Mouse (Mus musculus) heart, postnatal 0 days (tissue): ENCODE data around the gene Mettl22. TPM values are rescaled to one million over a fixed set of nuclear protein-coding genes. Genes with fewer than 3 reads are reported as not detected.

Source experiments
- ATAC-seq: fragments of 200-750 bp; cut with Nextera tagmentation; 2 replicates; pipeline ENCODE4 v1.8.0; 2017; ENCODE audit warnings: low read depth, moderate number of reproducible peaks, moderate library complexity; ENCODE audit not compliant: insufficient read depth
- DNase-seq: peaks from one replicate; pipeline ENCODE4 v3.0.0-alpha.2; 2016; ENCODE audit warnings: low spot score
- H3K27ac ChIP-seq: fragments of 300-500 bp; sonication (generic); 2 replicates; pipeline ENCODE4 v1.5.1; 2014; ENCODE audit warnings: low read depth, mild to moderate bottlenecking
- H3K27me3 ChIP-seq: fragments of 300-500 bp; sonication (generic); 2 replicates; pipeline ENCODE4 v1.6.1; 2014; ENCODE audit warnings: low read length, mixed read lengths; ENCODE audit not compliant: control insufficient read depth, insufficient read depth
- H3K36me3 ChIP-seq: fragments of 300-500 bp; sonication (generic); replicated peaks from 2 replicates; pipeline ENCODE4 v1.6.1; 2014; ENCODE audit warnings: low read length, mixed read lengths; ENCODE audit not compliant: control insufficient read depth, insufficient read depth
- H3K4me1 ChIP-seq: fragments of 300-500 bp; sonication (generic); 2 replicates; pipeline ENCODE4 v1.6.1; 2014; ENCODE audit warnings: antibody characterized with exemption; ENCODE audit not compliant: control insufficient read depth, insufficient read depth
- H3K4me2 ChIP-seq: fragments of 300-500 bp; sonication (generic); 2 replicates; pipeline ENCODE4 v1.6.1; 2014; ENCODE audit warnings: low read depth, mild to moderate bottlenecking, low read length, moderate library complexity
- H3K4me3 ChIP-seq: fragments of 300-500 bp; sonication (generic); 2 replicates; pipeline ENCODE4 v1.5.1; 2014; ENCODE audit warnings: low read depth, low read length
- H3K9ac ChIP-seq: fragments of 300-500 bp; sonication (generic); replicated peaks from 2 replicates; pipeline ENCODE4 v1.6.1; 2014; ENCODE audit warnings: low read depth, low read length, mixed read lengths
- H3K9me3 ChIP-seq: fragments of 300-500 bp; sonication (generic); replicated peaks from 2 replicates; pipeline ENCODE4 v1.6.1; 2016; ENCODE audit warnings: low read length; ENCODE audit not compliant: control insufficient read depth
- CTCF ChIP-seq: IDR thresholded peaks from 2 replicates; pipeline ENCODE4 v1.5.1; 2016; ENCODE audit warnings: antibody characterized with exemption, control low read depth, low read depth
- EP300 ChIP-seq: IDR thresholded peaks from 2 replicates; pipeline ENCODE4 v1.6.1; 2016; ENCODE audit warnings: antibody characterized with exemption, low read depth
- WGBS: fragments of 180-500 bp; shearing (Covaris S2); extraction: QIAGEN DNeasy Blood & Tissue Kit; methylation state at CpG from one replicate; pipeline ENCODE4 v1.1.7; 2014; 5-methylcytosine and 5-hydroxymethylcytosine counted together
- polyA plus RNA-seq: library from polyadenylated mRNA; unstranded; fragments of >200 nt; fragmentation: Nextera tagmentation; extraction: Ambion mirVana; gene quantifications from 2 replicates; pipeline ENCODE4 v1.2.1, GENCODE M21; 2015
- total RNA-seq: library from RNA; depleted of rRNA; stranded (reverse); fragments of >200 nt; gene quantifications from 2 replicates; pipeline ENCODE4 v1.2.3, GENCODE M21; 2014; ENCODE audit warnings: low replicate concordance

Mettl22 gene
- total and polyA plus RNA-seq, 2 experiments from 2014 or later, result 26.4 to 43.4 TPM

- 33% methylated on average over 13 of the region's 13 CpGs for WGBS
- DNase-seq (no peak), ATAC-seq (no peak)
- Histone ChIP-seq H3K36me3 (peaks cover 25% of the 10 kb centered on the region), H3K27me3 (no peaks in the 10 kb centered on the region), H3K27ac (no peak overlapping the region), H3K9ac (no peak overlapping the region), H3K9me3 (no peaks in the 10 kb centered on the region), H3K4me3 (no peak overlapping the region), H3K4me2 (no peak overlapping the region), H3K4me1 (no peaks in the 10 kb centered on the region)
- no peak for TF ChIP-seq EP300
- TF ChIP-seq CTCF, result no peak
Observed at GRCm38 (mm10) chr16:8491743-8492490, 21.3 kb downstream of the Mettl22 start.

GRCm38 (mm10) chr16:8494268-8494667 is 23.7 kb downstream of the Mettl22 start:
- Histone ChIP-seq H3K4me3 (no peak overlapping the region), H3K9me3 (no peaks in the 10 kb centered on the region), H3K27me3 (no peaks in the 10 kb centered on the region), H3K4me1 (no peaks in the 10 kb centered on the region), H3K36me3 (peaks cover 8% of the 10 kb centered on the region; the same call in 1 of the 2 replicates), H3K4me2 (no peak overlapping the region), H3K27ac (no peak overlapping the region), H3K9ac (no peak overlapping the region)
- WGBS, result 13% methylated on average over 4 of the region's 4 CpGs
- TF ChIP-seq CTCF (peak; percentile 98), EP300 (no peak)
- ATAC-seq (peak; percentile 86), DNase-seq (peak; percentile 80)

DNA sequence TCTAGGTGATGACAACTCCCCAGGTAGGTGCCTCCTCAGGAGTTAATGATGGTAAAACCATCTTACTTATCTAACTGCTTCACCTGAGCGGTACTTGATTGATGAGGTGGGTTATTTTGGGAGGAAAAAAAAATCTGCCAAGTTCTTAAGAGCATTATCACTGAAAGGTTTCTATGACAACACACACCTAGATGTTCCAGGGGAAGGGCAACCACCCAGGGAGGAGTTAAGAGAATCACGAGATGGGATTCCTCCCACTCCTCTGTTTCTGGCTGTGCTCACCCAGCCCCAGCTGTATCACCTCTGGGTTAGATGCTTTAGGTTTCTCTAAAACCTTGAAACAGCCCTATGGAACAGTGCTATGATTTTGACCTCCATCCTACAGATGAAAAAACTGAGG is 26.4 kb downstream of the Mettl22 start:
- no peak overlapping the region for H3K4me2 ChIP-seq
- DNase-seq, result no peak
- H3K4me1 ChIP-seq, result no peaks in the 10 kb centered on the region
- TF ChIP-seq CTCF (no peak), EP300 (no peak)
- no peaks in the 10 kb centered on the region for H3K9me3 ChIP-seq
- H3K27me3 ChIP-seq, result no peaks in the 10 kb centered on the region
- no peak overlapping the region for H3K9ac ChIP-seq
- no peak for ATAC-seq
- H3K27ac ChIP-seq, result no peak overlapping the region
- 55% methylated on average over 2 of the region's 2 CpGs for WGBS
- H3K4me3 ChIP-seq, result no peak overlapping the region
- no peaks in the 10 kb centered on the region for H3K36me3 ChIP-seq

DNA sequence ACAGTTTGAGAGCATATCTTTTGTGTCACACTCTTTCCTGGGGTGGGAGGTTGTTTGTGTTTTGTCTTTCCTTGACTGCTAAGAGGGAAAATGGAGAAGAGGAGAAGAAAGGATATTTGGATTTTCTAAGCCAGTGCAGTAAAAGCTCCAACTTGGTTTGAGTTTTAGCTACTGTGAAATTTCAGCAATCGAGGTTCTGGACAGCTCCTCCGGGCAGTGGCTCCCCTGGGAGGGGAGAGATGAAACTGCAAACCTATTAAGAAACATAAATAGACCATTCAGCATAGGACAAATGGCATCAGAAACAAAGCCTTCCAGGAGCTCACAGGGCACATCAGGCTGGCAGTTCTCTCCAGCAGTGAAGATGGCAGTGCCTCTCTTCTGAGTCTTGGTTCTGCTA is 33.7 kb downstream of the Mettl22 start:
- Histone ChIP-seq H3K9ac (no peak overlapping the region), H3K4me3 (no peak overlapping the region), H3K36me3 (no peaks in the 10 kb centered on the region), H3K27ac (no peak overlapping the region), H3K4me1 (no peaks in the 10 kb centered on the region), H3K4me2 (no peak overlapping the region), H3K9me3 (no peaks in the 10 kb centered on the region), H3K27me3 (no peaks in the 10 kb centered on the region)
- no peak for DNase-seq
- TF ChIP-seq CTCF (peak; percentile 21), EP300 (no peak)
- ATAC-seq, result no peak
- 29% methylated on average over 2 of the region's 2 CpGs for WGBS

DNA sequence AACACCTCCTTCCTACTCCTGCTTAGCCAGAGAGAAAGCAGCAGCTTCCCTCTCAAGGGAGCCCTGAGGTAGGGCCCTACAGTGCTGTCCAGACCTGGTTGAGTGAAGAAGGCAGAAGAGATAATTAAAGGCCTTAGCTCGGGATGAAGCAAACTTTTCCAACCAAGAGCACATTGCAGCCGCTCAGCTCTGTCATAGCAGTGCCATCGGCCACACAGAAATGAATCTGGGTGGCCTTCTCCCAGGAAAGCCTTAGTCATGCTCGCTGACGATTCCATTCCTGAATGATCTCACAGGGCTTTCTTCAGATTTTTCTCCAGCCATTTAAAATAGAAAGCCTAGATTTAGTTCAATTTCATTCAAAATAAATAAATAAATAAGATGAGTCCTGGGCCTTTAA is 39.3 kb downstream of the Mettl22 start:
- Histone ChIP-seq H3K4me3 (no peak overlapping the region), H3K4me2 (no peak overlapping the region), H3K4me1 (peaks cover 11% of the 10 kb centered on the region; the same call in 1 of the 2 replicates), H3K27ac (no peak overlapping the region), H3K9me3 (no peaks in the 10 kb centered on the region), H3K27me3 (no peaks in the 10 kb centered on the region), H3K36me3 (no peaks in the 10 kb centered on the region), H3K9ac (no peak overlapping the region)
- DNase-seq (no peak), ATAC-seq (no peak)
- TF ChIP-seq EP300 (no peak), CTCF (no peak)
- 72% methylated on average over 5 of the region's 5 CpGs for WGBS

DNA sequence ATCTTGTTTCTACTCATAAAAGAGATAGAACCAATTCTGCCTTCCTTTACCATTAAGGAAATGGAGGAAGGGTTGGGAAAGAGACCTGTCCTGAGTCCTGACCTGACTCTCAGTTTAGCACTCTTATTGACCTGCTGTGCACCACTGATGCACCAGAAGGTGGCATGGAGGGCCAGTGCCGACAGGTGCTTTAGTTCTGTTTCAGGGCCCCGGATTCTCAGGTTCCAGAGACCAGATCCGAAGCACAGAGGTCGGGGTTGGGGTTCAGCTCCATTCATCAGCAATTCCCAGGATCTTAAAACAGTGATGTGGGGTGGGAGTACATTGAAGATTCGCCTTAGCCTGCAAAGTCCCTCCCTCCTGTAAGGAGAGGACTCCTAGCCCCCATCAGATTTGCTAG is 42.2 kb downstream of the Mettl22 start:
- H3K27me3 ChIP-seq, result no peaks in the 10 kb centered on the region
- no peak overlapping the region for H3K9ac ChIP-seq
- TF ChIP-seq EP300, result no peak
- TF ChIP-seq CTCF, result no peak
- peak overlapping the region; percentile 57 for H3K4me3 ChIP-seq
- peak overlapping the region; percentile 85 for H3K4me2 ChIP-seq
- H3K4me1 ChIP-seq, result peaks cover 15% of the 10 kb centered on the region
- no peaks in the 10 kb centered on the region for H3K9me3 ChIP-seq
- 2% methylated on average over 5 of the region's 5 CpGs for WGBS
- DNase-seq (no peak), ATAC-seq (no peak)
- H3K36me3 ChIP-seq, result no peaks in the 10 kb centered on the region
- no peak overlapping the region for H3K27ac ChIP-seq
